Comparison of ENCODE assay signal across 8 mouse cellular contexts in the genomic region with DNA sequence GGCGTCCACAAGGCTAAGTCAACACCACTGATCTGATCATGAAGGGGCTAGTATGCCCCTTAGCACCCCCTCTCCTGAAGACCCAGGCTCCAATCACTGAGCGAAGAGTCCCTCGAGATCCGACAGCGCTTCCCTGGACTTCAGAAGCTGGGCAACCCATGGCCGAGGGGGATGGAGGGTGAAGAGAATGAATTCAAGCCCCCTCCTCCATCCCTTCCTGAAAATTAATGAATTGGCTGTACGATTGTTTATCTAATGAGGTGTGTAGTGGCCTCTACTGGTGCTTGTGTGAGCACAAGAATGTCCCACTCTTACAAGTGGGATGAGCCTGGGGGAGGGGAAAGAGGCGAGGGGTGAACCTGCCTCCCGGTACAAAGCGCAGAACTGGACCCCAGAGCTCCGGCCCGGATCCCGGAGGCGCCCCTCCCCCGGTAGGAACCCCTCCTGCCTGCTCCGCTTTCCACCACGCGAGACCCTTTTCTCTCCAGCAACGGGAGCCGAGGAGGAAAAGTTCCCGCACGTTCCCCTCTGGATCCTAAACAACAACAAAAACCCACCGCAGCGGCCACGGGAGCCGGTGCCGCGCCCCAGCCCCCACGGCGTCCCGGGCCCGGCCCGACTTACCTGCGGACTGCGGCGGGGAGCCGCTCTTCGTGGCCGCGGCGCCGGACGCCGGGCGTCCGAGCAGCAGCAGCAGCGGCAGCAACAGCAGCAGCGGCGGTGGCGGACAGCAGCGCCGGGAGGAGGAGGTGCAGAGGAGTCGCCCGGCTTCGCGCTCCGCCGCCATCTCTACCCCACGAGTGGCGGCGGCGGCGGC. TPM values are rescaled to one million over a fixed set of nuclear protein-coding genes. Genes with fewer than 3 reads are reported as not detected.
DNase-seq lines count a peak whose midpoint lies in the region; ATAC-seq and TF ChIP-seq lines count a peak whose summit lies in the region.

No protein-coding gene starts in this region.

- H3K27ac ChIP-seq in forebrain, embryonic 15.5 days (replicated peaks): peak overlapping the region; percentile 98
- peak overlapping the region; percentile 100 for H3K27ac ChIP-seq in hindbrain, embryonic 10.5 days
- peak overlapping the region; percentile 96 for H3K27ac ChIP-seq in lung, postnatal 0 days (ENCODE audit: low read length)

- peak overlapping the region; percentile 100 for H3K4me3 ChIP-seq in forebrain, embryonic 15.5 days
- H3K4me3 ChIP-seq in hindbrain, embryonic 10.5 days: peak overlapping the region; percentile 97
- H3K4me3 ChIP-seq in lung, postnatal 0 days (ENCODE audit: low read depth, low read length): peak overlapping the region; percentile 80

- H3K9ac ChIP-seq in forebrain, embryonic 15.5 days (replicated peaks): peak overlapping the region; percentile 85
- peak overlapping the region; percentile 85 for H3K9ac ChIP-seq in lung, postnatal 0 days (replicated peaks; ENCODE audit: low read depth)

- H3K4me1 ChIP-seq in forebrain, embryonic 15.5 days: peaks cover 34% of the 10 kb centered on the region
- H3K4me1 ChIP-seq in hindbrain, embryonic 10.5 days (replicated peaks): peaks cover 41% of the 10 kb centered on the region
- H3K4me1 ChIP-seq in lung, postnatal 0 days (ENCODE audit: insufficient read depth, low read depth, low read length): no peaks in the 10 kb centered on the region

- no peaks in the 10 kb centered on the region for H3K36me3 ChIP-seq in forebrain, embryonic 15.5 days
- H3K36me3 ChIP-seq in hindbrain, embryonic 10.5 days: peaks cover 9% of the 10 kb centered on the region; the same call in 1 of the 2 replicates
- no peaks in the 10 kb centered on the region for H3K36me3 ChIP-seq in lung, postnatal 0 days (ENCODE audit: insufficient read depth, low read length)

- TF ChIP-seq CTCF in lung, postnatal 0 days (IDR thresholded peaks at IDR 0.05): no peak; the same call in 1 of the 2 replicates

- H3K9me3 ChIP-seq in forebrain, embryonic 15.5 days: no peaks in the 10 kb centered on the region
- peaks cover 3% of the 10 kb centered on the region; the same call in 1 of the 2 replicates for H3K9me3 ChIP-seq in hindbrain, embryonic 10.5 days
- H3K9me3 ChIP-seq in lung, postnatal 0 days (ENCODE audit: low read length): no peaks in the 10 kb centered on the region

- DNase-seq in MN1 (ENCODE audit: low spot score): peak; percentile 67
- DNase-seq in hindbrain, embryonic 10.5 days (ENCODE audit: low spot score): peak; percentile 73
- peak; percentile 50 to 55 for DNase-seq in layer of hippocampus, postnatal 36 days
- peak; percentile 69 for DNase-seq in lung, postnatal 0 days (ENCODE audit: low spot score)
- DNase-seq in right cerebral cortex, adult 18-20 months: peak; percentile 40

- under 1% methylated on average over 62 of the region's 63 CpGs for WGBS in forebrain, embryonic 15.5 days
- WGBS in hindbrain, embryonic 10.5 days: under 1% methylated on average over 63 of the region's 63 CpGs
- under 1% methylated on average over 40 of the region's 63 CpGs for WGBS in lung, postnatal 0 days

- no peaks in the 10 kb centered on the region for H3K27me3 ChIP-seq in forebrain, embryonic 15.5 days
- H3K27me3 ChIP-seq in hindbrain, embryonic 10.5 days (ENCODE audit: insufficient read depth, poor library complexity, severe bottlenecking): no peaks in the 10 kb centered on the region
- H3K27me3 ChIP-seq in lung, postnatal 0 days (replicated peaks; ENCODE audit: insufficient read depth, low read length): no peaks in the 10 kb centered on the region

- peak overlapping the region; percentile 92 for H3K4me2 ChIP-seq in forebrain, embryonic 15.5 days (replicated peaks)
- peak overlapping the region; percentile 85 for H3K4me2 ChIP-seq in lung, postnatal 0 days (replicated peaks; ENCODE audit: low read depth, low read length)

- peak; percentile 27 for ATAC-seq in cerebellum, adult (ENCODE audit: insufficient number of reproducible peaks, low FRiP score, low TSS enrichment)
- peak; percentile 11; the same call in 1 of the 2 replicates for ATAC-seq in forebrain, embryonic 15.5 days (replicated peaks)
- no peak for ATAC-seq in lung, postnatal 0 days
- ATAC-seq in erythroid progenitor cell, adult 5-6 weeks (replicated peaks; ENCODE audit: low FRiP score, poor library complexity, severe bottlenecking): no peak

- TF ChIP-seq EP300 in lung, postnatal 0 days (IDR thresholded peaks at IDR 0.05): no peak

RNA-seq across cellular contexts. Expression of gene Neo1, which starts 0.7 kb away (rescaled TPM):
- polyA plus RNA-seq in forebrain, embryonic 15.5 days (2015; fragmentation: Nextera tagmentation; extraction: Ambion mirVana): 58.4 and 59.7 TPM in 2 replicates
- 34.5 and 36.5 TPM in 2 replicates for polyA plus RNA-seq in hindbrain, embryonic 10.5 days (2016; fragmentation: Nextera tagmentation; extraction: Ambion mirVana)
- 10 to 100 TPM; 80.2 to 80.9 TPM for total RNA-seq in layer of hippocampus, postnatal 36 days (2021)
- polyA plus RNA-seq in lung, postnatal 0 days (2015; fragmentation: Nextera tagmentation; extraction: Ambion mirVana): 27.9 and 29.9 TPM in 2 replicates
- total RNA-seq in erythroid progenitor cell, adult 5-6 weeks (2015; ENCODE audit: low replicate concordance): not detected in 2 replicates
- not detected in 2 replicates for total RNA-seq in erythroid progenitor cell, adult 5-6 weeks (2017; ENCODE audit: low replicate concordance)

Comparison
In these comparisons a context has a peak if more than half of its experiments do, and no peak if none do; other contexts are left out.
1. ATAC-seq: peak in cerebellum, adult (single experiment) and forebrain, embryonic 15.5 days (single experiment); none in lung, postnatal 0 days (single experiment) and erythroid progenitor cell, adult 5-6 weeks (single experiment).
2. Peak in every context shown above with its lines, with median percentiles within 50 percentile points of each other: DNase-seq, H3K27ac ChIP-seq and H3K4me3 ChIP-seq.